Mouse (Mus musculus) embryonic facial prominence, embryonic 14.5 days (tissue): ENCODE results near the gene Ext2. TPM values are rescaled to one million over a fixed set of nuclear protein-coding genes. Genes with fewer than 3 reads are reported as not detected.
A peak's percentile ranks its signal among the peaks of the same experiment; 100 is the strongest.

Experiments
- ATAC-seq: fragments of 200-750 bp; cut with Nextera tagmentation; 2 replicates; pipeline ENCODE4 v1.8.0; 2017; ENCODE audit warnings: low read depth, moderate number of reproducible peaks, moderate TSS enrichment
- DNase-seq: peaks from one replicate; pipeline ENCODE4 v3.0.0-alpha.2; 2015; ENCODE audit warnings: low spot score
- H3K27ac ChIP-seq: fragments of 300-500 bp; sonication (generic); replicated peaks from 2 replicates; pipeline ENCODE4 v1.5.1; 2014; ENCODE audit warnings: low read depth, mild to moderate bottlenecking, low read length, moderate library complexity
- H3K27me3 ChIP-seq: fragments of 300-500 bp; sonication (generic); replicated peaks from 2 replicates; pipeline ENCODE4 v1.6.1; 2014; ENCODE audit warnings: low read length; ENCODE audit not compliant: control insufficient read depth, insufficient read depth
- H3K36me3 ChIP-seq: fragments of 300-500 bp; sonication (generic); 2 replicates; pipeline ENCODE4 v1.6.1; 2014; ENCODE audit warnings: low read length, mixed read lengths; ENCODE audit not compliant: control insufficient read depth, insufficient read depth
- H3K4me1 ChIP-seq: fragments of 300-500 bp; sonication (generic); 2 replicates; pipeline ENCODE4 v1.6.1; 2014; ENCODE audit warnings: antibody characterized with exemption, low read length; ENCODE audit not compliant: control insufficient read depth, insufficient read depth
- H3K4me2 ChIP-seq: fragments of 300-500 bp; sonication (generic); 2 replicates; pipeline ENCODE4 v1.6.1; 2014; ENCODE audit warnings: low read depth, mild to moderate bottlenecking, low read length, moderate library complexity, mixed read lengths
- H3K4me3 ChIP-seq: fragments of 300-500 bp; sonication (generic); 2 replicates; pipeline ENCODE4 v1.5.1; 2014; ENCODE audit warnings: low read depth, mild to moderate bottlenecking, low read length
- H3K9ac ChIP-seq: fragments of 300-500 bp; sonication (generic); 2 replicates; pipeline ENCODE4 v1.6.1; 2014; ENCODE audit warnings: low read depth, mild to moderate bottlenecking, low read length, moderate library complexity, mixed read lengths
- H3K9me3 ChIP-seq: fragments of 300-500 bp; sonication (generic); 2 replicates; pipeline ENCODE4 v1.6.1; 2016; ENCODE audit warnings: low read length; ENCODE audit not compliant: control insufficient read depth
- WGBS: fragments of 180-500 bp; shearing (Covaris S2); extraction: QIAGEN DNeasy Blood & Tissue Kit; methylation state at CpG from one replicate; pipeline ENCODE4 v1.1.7; 2014; 5-methylcytosine and 5-hydroxymethylcytosine counted together
- polyA plus RNA-seq: library from polyadenylated mRNA; unstranded; fragments of >200 nt; fragmentation: Nextera tagmentation; extraction: Ambion mirVana; gene quantifications from 2 replicates; pipeline ENCODE4 v1.2.1, GENCODE M21; 2014

Gene Ext2
- polyA plus RNA-seq, 1 experiment from 2014 or later, result 115 TPM

- Histone ChIP-seq H3K27me3 (peaks cover 42% of the 10 kb centered on the region), H3K9me3 (no peaks in the 10 kb centered on the region), H3K4me1 (peaks cover 24% of the 10 kb centered on the region), H3K4me3 (peak overlapping the region; percentile 82), H3K36me3 (peaks cover 12% of the 10 kb centered on the region; the same call in 1 of the 2 replicates), H3K4me2 (peak overlapping the region; percentile 75), H3K9ac (peak overlapping the region; percentile 99), H3K27ac (peak overlapping the region; percentile 100)
- 1% methylated on average over 44 of the region's 44 CpGs for WGBS
- ATAC-seq (no peak), DNase-seq (no peak)
Observed at GRCm38 (mm10) chr2:93647051-93647923, 175.1 kb downstream of the Ext2 start.

GRCm38 (mm10) chr2:93645626-93646320 lies 176.6 kb downstream of the Ext2 start:
- ATAC-seq (no peak), DNase-seq (no peak)
- H3K27ac ChIP-seq, result peak overlapping the region; percentile 100
- peak overlapping the region; percentile 75 for H3K4me2 ChIP-seq
- peak overlapping the region; percentile 99 for H3K9ac ChIP-seq
- H3K4me3 ChIP-seq, result peak overlapping the region; percentile 82
- peaks cover 11% of the 10 kb centered on the region; the same call in 1 of the 2 replicates for H3K36me3 ChIP-seq
- H3K27me3 ChIP-seq, result peaks cover 45% of the 10 kb centered on the region
- peaks cover 25% of the 10 kb centered on the region for H3K4me1 ChIP-seq
- 12% methylated on average over 27 of the region's 33 CpGs for WGBS
- no peaks in the 10 kb centered on the region for H3K9me3 ChIP-seq

GRCm38 (mm10) chr2:93645197-93645596 lies 177.2 kb downstream of the Ext2 start:
- peak overlapping the region; percentile 100 for H3K27ac ChIP-seq
- peaks cover 45% of the 10 kb centered on the region for H3K27me3 ChIP-seq
- peaks cover 6% of the 10 kb centered on the region; the same call in 1 of the 2 replicates for H3K36me3 ChIP-seq
- H3K4me3 ChIP-seq, result peak overlapping the region; percentile 82
- H3K9me3 ChIP-seq, result no peaks in the 10 kb centered on the region
- WGBS, result 28% methylated on average over 10 of the region's 10 CpGs
- peak overlapping the region; percentile 75 for H3K4me2 ChIP-seq
- ATAC-seq, result no peak
- H3K4me1 ChIP-seq, result peaks cover 23% of the 10 kb centered on the region
- peak overlapping the region; percentile 99 for H3K9ac ChIP-seq
- no peak for DNase-seq

GRCm38 (mm10) chr2:93644731-93645130 lies 177.6 kb downstream of the Ext2 start:
- H3K4me1 ChIP-seq, result peaks cover 23% of the 10 kb centered on the region
- H3K27ac ChIP-seq, result peak overlapping the region; percentile 100
- H3K9me3 ChIP-seq, result no peaks in the 10 kb centered on the region
- H3K27me3 ChIP-seq, result peaks cover 48% of the 10 kb centered on the region
- DNase-seq (no peak), ATAC-seq (no peak)
- H3K9ac ChIP-seq, result peak overlapping the region; percentile 99
- H3K4me2 ChIP-seq, result peak overlapping the region; percentile 75
- 0 out of 2 replicates have a peak, but pooled peaks cover under 1% of the 10 kb centered on the region for H3K36me3 ChIP-seq
- WGBS, result 28% methylated on average over 6 of the region's 6 CpGs
- H3K4me3 ChIP-seq, result peak overlapping the region; percentile 82

- no peaks in the 10 kb centered on the region for H3K9me3 ChIP-seq
- H3K4me1 ChIP-seq, result peaks cover 24% of the 10 kb centered on the region
- peak overlapping the region; percentile 100 for H3K27ac ChIP-seq
- peak overlapping the region; percentile 75 for H3K4me2 ChIP-seq
- H3K4me3 ChIP-seq, result peak overlapping the region; percentile 82
- peaks cover 44% of the 10 kb centered on the region for H3K27me3 ChIP-seq
- H3K36me3 ChIP-seq, result no peaks in the 10 kb centered on the region
- H3K9ac ChIP-seq, result peak overlapping the region; percentile 99
- ATAC-seq, result no peak
- WGBS, result 39% methylated on average over 4 of the region's 4 CpGs
- DNase-seq, result no peak
Observed at GRCm38 (mm10) chr2:93644234-93644633, 178.1 kb downstream of the Ext2 start.

GRCm38 (mm10) chr2:93643403-93643780 lies 179.0 kb downstream of the Ext2 start:
- ATAC-seq, result no peak
- Histone ChIP-seq H3K27me3 (peaks cover 39% of the 10 kb centered on the region), H3K9ac (peak overlapping the region; percentile 99), H3K9me3 (no peaks in the 10 kb centered on the region), H3K36me3 (no peaks in the 10 kb centered on the region), H3K4me1 (peaks cover 16% of the 10 kb centered on the region), H3K27ac (peak overlapping the region; percentile 100), H3K4me2 (peak overlapping the region; percentile 75), H3K4me3 (peak overlapping the region; percentile 82)
- 2% methylated on average over 28 of the region's 28 CpGs for WGBS
- no peak for DNase-seq

- no peaks in the 10 kb centered on the region for H3K36me3 ChIP-seq
- ATAC-seq (no peak), DNase-seq (no peak)
- peaks cover 13% of the 10 kb centered on the region for H3K4me1 ChIP-seq
- no peaks in the 10 kb centered on the region for H3K9me3 ChIP-seq
- H3K27ac ChIP-seq, result no peak overlapping the region
- no peak overlapping the region for H3K4me3 ChIP-seq
- no peak overlapping the region for H3K4me2 ChIP-seq
- H3K27me3 ChIP-seq, result peaks cover 12% of the 10 kb centered on the region
- 85% methylated on average over 4 of the region's 4 CpGs for WGBS
- H3K9ac ChIP-seq, result no peak overlapping the region
Observed at GRCm38 (mm10) chr2:93634609-93635008, 187.8 kb downstream of the Ext2 start.

GRCm38 (mm10) chr2:93624665-93625408 lies 197.5 kb downstream of the Ext2 start:
- Histone ChIP-seq H3K9ac (no peak overlapping the region), H3K9me3 (no peaks in the 10 kb centered on the region), H3K4me1 (peaks cover 6% of the 10 kb centered on the region), H3K36me3 (no peaks in the 10 kb centered on the region), H3K4me3 (no peak overlapping the region), H3K27me3 (no peaks in the 10 kb centered on the region), H3K4me2 (no peak overlapping the region), H3K27ac (no peak overlapping the region)
- DNase-seq, result no peak
- no peak for ATAC-seq
- WGBS, result 45% methylated on average over 13 of the region's 13 CpGs
